9 mouse cellular contexts compared by ENCODE assay signal in the genomic region with DNA sequence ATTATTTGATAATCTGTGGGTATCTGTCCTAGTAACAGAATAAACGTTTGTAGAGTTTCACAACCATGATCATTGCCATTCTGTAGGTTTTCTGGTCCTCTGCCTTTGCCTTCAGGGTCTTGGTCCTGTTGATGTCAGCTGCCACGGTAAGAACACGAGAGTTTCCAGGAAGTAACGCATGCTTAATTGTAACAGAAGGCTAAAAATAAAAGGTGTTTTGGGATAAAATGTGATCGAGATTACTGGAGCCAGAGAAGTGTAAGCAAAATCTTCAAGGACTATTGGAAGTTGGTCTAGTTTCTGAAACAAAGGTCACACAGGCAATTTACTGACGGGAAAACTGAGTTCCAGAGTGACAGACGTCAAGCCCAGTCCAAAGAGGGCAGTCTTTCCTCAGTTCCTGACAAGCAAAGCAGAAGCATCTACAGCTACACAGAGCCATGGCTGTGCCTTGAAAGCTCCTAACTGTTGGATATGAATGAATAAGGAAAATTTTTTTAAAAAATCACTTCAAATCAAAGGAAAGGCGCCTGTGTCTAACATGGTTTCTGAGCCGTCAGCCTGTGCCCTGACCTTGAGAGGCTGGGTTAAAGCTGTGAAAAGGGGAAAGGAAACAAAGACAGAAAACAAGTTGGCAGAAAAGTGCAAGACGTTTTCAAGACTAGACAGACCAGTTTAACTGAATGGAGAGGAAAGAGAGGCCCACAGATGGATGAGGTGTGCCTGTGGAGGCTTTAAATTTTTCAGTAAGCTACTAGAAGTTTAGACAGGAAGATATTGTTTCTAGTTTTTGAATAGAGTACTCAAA. TPM values are rescaled to one million over a fixed set of nuclear protein-coding genes. Genes with fewer than 3 reads are reported as not detected.
DNase-seq lines count a peak whose midpoint lies in the region; ATAC-seq lines count a peak whose summit lies in the region.
"Had no signal": no experiment of that assay in that cellular context is flagged by ENCODE, and none has a peak within 500 bp of the region (broad histone marks: within the 10 kb centered on the region; RNA-seq: fewer than 3 reads in every experiment).

No protein-coding gene starts in this region.

- H3K4me3 ChIP-seq in neural tube, embryonic 15.5 days (replicated peaks) = no peak overlapping the region
- H3K4me3 ChIP-seq: neural tube, embryonic 13.5 days had no signal

- ATAC-seq in megakaryocyte-erythroid progenitor cell, adult 5-6 weeks (replicated peaks; ENCODE audit: low FRiP score, low TSS enrichment, poor library complexity, severe bottlenecking) = no peak
- ATAC-seq in neural tube, embryonic 15.5 days (ENCODE audit: low FRiP score) = no peak

- H3K27ac ChIP-seq in neural tube, embryonic 15.5 days (replicated peaks) = no peak overlapping the region
- H3K27ac ChIP-seq: neural tube, embryonic 13.5 days had no signal

- H3K4me2 ChIP-seq in neural tube, embryonic 15.5 days = no peak overlapping the region
- H3K4me2 ChIP-seq: neural tube, embryonic 13.5 days had no signal

- no peaks in the 10 kb centered on the region for H3K27me3 ChIP-seq in neural tube, embryonic 15.5 days (replicated peaks)
- H3K27me3 ChIP-seq: neural tube, embryonic 13.5 days had no signal

- no peaks in the 10 kb centered on the region for H3K4me1 ChIP-seq in neural tube, embryonic 15.5 days
- H3K4me1 ChIP-seq: neural tube, embryonic 13.5 days had no signal

- no peaks in the 10 kb centered on the region for H3K36me3 ChIP-seq in neural tube, embryonic 15.5 days
- H3K36me3 ChIP-seq: neural tube, embryonic 13.5 days had no signal

- 61% methylated on average over 10 of the region's 10 CpGs for WGBS in neural tube, embryonic 15.5 days

- no peaks in the 10 kb centered on the region for H3K9me3 ChIP-seq in neural tube, embryonic 15.5 days (replicated peaks)

- DNase-seq in adrenal gland, adult 2 months = peak; percentile 27
- no peak for DNase-seq in adrenal gland, postnatal 4 days (ENCODE audit: low spot score in 2 of 2)
- peak; percentile 6 to 25 for DNase-seq in spleen, adult 18-20 months
- no peak for DNase-seq in spleen, adult 12 weeks (ENCODE audit: low spot score)
- peak; percentile 42 for DNase-seq in kidney, postnatal 10 days
- DNase-seq in retina, embryonic 14.5 days (ENCODE audit: low spot score) = peak; percentile 17

- H3K9ac ChIP-seq in neural tube, embryonic 15.5 days (replicated peaks) = no peak overlapping the region
- H3K9ac ChIP-seq: neural tube, embryonic 13.5 days had no signal

RNA-seq across cellular contexts. Expression of a gene that starts 6.8 kb away (rescaled TPM):
- total RNA-seq in adrenal gland, adult 2 months (2021) = 10 to 100 TPM; 44.6 to 50.5 TPM
- polyA plus RNA-seq in adrenal gland, adult 2 months (2012; rRNA removed) = 18.2 and 22.5 TPM in 2 replicates
- total RNA-seq in adrenal gland, postnatal 4 days (2021) = 10 to 100 TPM; 63.8 to 74.9 TPM
- 88.3 and 96.4 TPM in 2 replicates for total RNA-seq in megakaryocyte-erythroid progenitor cell, adult 5-6 weeks (2014; fragmentation: Nextera tagmentation)
- 56.0 and 79.3 TPM in 2 replicates for total RNA-seq in megakaryocyte-erythroid progenitor cell, adult 5-6 weeks (2017)
- polyA plus RNA-seq in neural tube, embryonic 15.5 days (2015; fragmentation: Nextera tagmentation; extraction: Ambion mirVana) = 53.1 and 59.5 TPM in 2 replicates

RNA-seq across cellular contexts. Expression of a gene that starts 15.0 kb away (rescaled TPM):
- total RNA-seq in adrenal gland, adult 2 months (2021) = 10 to 100 TPM; 12.6 to 16.0 TPM
- 7.5 and 11.3 TPM in 2 replicates for polyA plus RNA-seq in adrenal gland, adult 2 months (2012; rRNA removed)
- 10 to 100 TPM; 17.8 to 19.0 TPM for total RNA-seq in adrenal gland, postnatal 4 days (2021)
- total RNA-seq in megakaryocyte-erythroid progenitor cell, adult 5-6 weeks (2014; fragmentation: Nextera tagmentation) = 13.0 and 13.6 TPM in 2 replicates
- total RNA-seq in megakaryocyte-erythroid progenitor cell, adult 5-6 weeks (2017) = 14.2 and 16.0 TPM in 2 replicates
- polyA plus RNA-seq in neural tube, embryonic 15.5 days (2015; fragmentation: Nextera tagmentation; extraction: Ambion mirVana) = 19.3 and 22.3 TPM in 2 replicates

RNA-seq across cellular contexts. Expression of a gene that starts 15.9 kb away (rescaled TPM):
- total RNA-seq in adrenal gland, adult 2 months (2021) = under 1 TPM; 0.35 to 0.69 TPM
- polyA plus RNA-seq in adrenal gland, adult 2 months (2012; rRNA removed) = 2.7 and 4.8 TPM in 2 replicates
- total RNA-seq in adrenal gland, postnatal 4 days (2021) = under 1 TPM; 0.48 to 0.76 TPM
- 0.59 TPM in 1 of 2 replicates, not detected in the other for total RNA-seq in megakaryocyte-erythroid progenitor cell, adult 5-6 weeks (2014; fragmentation: Nextera tagmentation)
- total RNA-seq in megakaryocyte-erythroid progenitor cell, adult 5-6 weeks (2017) = 0.89 TPM in 1 of 2 replicates, not detected in the other
- polyA plus RNA-seq in neural tube, embryonic 15.5 days (2015; fragmentation: Nextera tagmentation; extraction: Ambion mirVana) = 0.42 and 0.74 TPM in 2 replicates

Comparison
In these comparisons a context has a peak if more than half of its experiments do, and no peak if none do; other contexts are left out.
1. DNase-seq: peak in adrenal gland, adult 2 months (single experiment), spleen, adult 18-20 months (2 of 2), kidney, postnatal 10 days (single experiment) and retina, embryonic 14.5 days (single experiment); none in adrenal gland, postnatal 4 days (0 of 2) and spleen, adult 12 weeks (single experiment).